Mouse (Mus musculus) cerebellum, adult 2 months (tissue): ENCODE measurements around the gene Sec24d.

Source experiments
- CTCF ChIP-seq: fragments of 200-500 bp; IDR thresholded peaks from 2 replicates; pipeline ENCODE4 v1.5.1; 2011; ENCODE audit warnings: low read depth, mild to moderate bottlenecking, control low read depth, low read length, moderate library complexity, borderline replicate concordance; ENCODE audit not compliant: insufficient read depth
- POLR2A ChIP-seq: fragments of 200-500 bp; IDR thresholded peaks from 2 replicates; pipeline ENCODE4 v1.6.1; 2011; ENCODE audit warnings: low read length, control low read depth, borderline replicate concordance; ENCODE audit not compliant: insufficient read depth

DNA sequence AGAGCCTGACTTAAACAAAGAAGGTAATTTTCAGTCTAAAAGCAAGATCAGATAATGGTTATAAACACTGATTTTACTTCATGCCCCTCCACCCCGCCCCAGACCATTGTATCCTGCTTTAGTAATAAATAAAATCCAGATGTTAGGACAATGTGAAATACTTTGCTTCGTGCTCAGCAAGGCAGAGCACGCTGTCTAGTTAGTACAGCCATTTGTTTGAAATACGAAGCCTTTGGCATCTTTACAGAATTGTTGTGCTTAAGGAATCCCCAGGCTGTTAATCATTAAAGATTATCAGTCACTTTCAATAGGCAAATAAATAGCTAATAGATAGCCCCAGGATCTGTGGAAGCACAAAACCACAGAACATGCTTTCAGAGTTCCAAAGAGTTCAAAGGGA is 21.6 kb upstream of the Sec24d start:
- TF ChIP-seq CTCF (no peak), POLR2A (no peak)
